ENCODE assay signal across 20 mouse cellular contexts in genomic region chr9:75209246-75209645, GRCm38 (mm10). TPM values are rescaled to one million over a fixed set of nuclear protein-coding genes. Genes with fewer than 3 reads are reported as not detected.
DNase-seq lines count a peak whose midpoint lies in the region; ATAC-seq and TF ChIP-seq lines count a peak whose summit lies in the region.
"Had no signal": no experiment of that assay in that cellular context is flagged by ENCODE, and none has a peak within 500 bp of the region (broad histone marks: within the 10 kb centered on the region; RNA-seq: fewer than 3 reads in every experiment).

No protein-coding gene starts in this region.

- peak; percentile 64 for ATAC-seq in CD4-positive, CD25-positive, alpha-beta regulatory T cell, adult 4 months
- peak; percentile 50 for ATAC-seq in inflammation-experienced regulatory T-cells, adult 6 months
- ATAC-seq in megakaryocyte progenitor cell, adult 5-6 weeks (replicated peaks; ENCODE audit: poor library complexity): no peak
- ATAC-seq: forebrain, embryonic 13.5 days; forebrain, embryonic 15.5 days; forebrain, postnatal 0 days had no signal

- DNase-seq in left cerebral cortex, adult 2 months (ENCODE audit: extremely low spot score in 1 of 2, low spot score in 2 of 2): no peak
- DNase-seq in left cerebral cortex, postnatal 25 days (ENCODE audit: low spot score in 2 of 2): no peak
- no peak for DNase-seq in lung, postnatal 14 days
- DNase-seq: adrenal gland, adult 2 months; adrenal gland, postnatal 10 days; adrenal gland, postnatal 25 days; cerebellum, adult 11 months; cerebellum, adult 18-20 months; cerebellum, adult 8-10 months; cerebellum, adult 9-11 months; cerebellum, postnatal 14 days; forebrain, postnatal 0 days had no signal

- intact Hi-C loops in left cerebral cortex, adult 2 months (cut with DNase I): no loop called here
- intact Hi-C loops in left cerebral cortex, postnatal 25 days (cut with DNase I): no loop called here

- H3K4me3 ChIP-seq in left cerebral cortex, adult 2 months: no peak overlapping the region
- H3K4me3 ChIP-seq: embryonic facial prominence, embryonic 10.5 days; embryonic facial prominence, embryonic 12.5 days; forebrain, embryonic 13.5 days; forebrain, embryonic 15.5 days had no signal

- no peak for TF ChIP-seq CTCF in left cerebral cortex, adult 2 months (IDR thresholded peaks at IDR 0.05)

- H3K27ac ChIP-seq in left cerebral cortex, adult 2 months: peak overlapping the region; percentile 78; the same call in 1 of the 2 replicates
- H3K27ac ChIP-seq: embryonic facial prominence, embryonic 10.5 days; embryonic facial prominence, embryonic 12.5 days; forebrain, embryonic 13.5 days; forebrain, embryonic 15.5 days had no signal

RNA-seq across cellular contexts. Expression of gene Myo5c, which starts 22.6 kb away (rescaled TPM):
- 1 to 10 TPM; 7.0 to 7.2 TPM for total RNA-seq in left cerebral cortex, adult 2 months (2021)
- 1 to 10 TPM; 3.0 to 4.2 TPM for total RNA-seq in left cerebral cortex, postnatal 25 days (2021)
- 1 to 10 TPM in 1 of 2 experiments, not detected in 1; 1.1 TPM for polyA plus RNA-seq in CD4-positive, CD25-positive, alpha-beta regulatory T cell, adult 4 months (2017; shearing (Covaris generic))
- under 1 TPM in 2 of 3 experiments, not detected in 1; 0.24 to 0.30 TPM for polyA plus RNA-seq in inflammation-experienced regulatory T-cells, adult 6 months (2017; shearing (Covaris generic))
- total RNA-seq in megakaryocyte progenitor cell, adult 5-6 weeks (2015): 0.10 and 0.27 TPM in 2 replicates
- total RNA-seq in megakaryocyte progenitor cell, adult 5-6 weeks (2017): 0.04 and 0.34 TPM in 2 replicates
- total RNA-seq: MEL had no signal
